Mouse (Mus musculus) lung, adult 18-20 months (tissue): ENCODE data around the gene Ldhal6b.

ENCODE experiments used
- DNase-seq, 2 experiments: peaks; one replicate each; pipeline ENCODE4 v3.0.0; 2022; ENCODE audit warnings: mixed read lengths in 2 of 2

The Ldhal6b gene

DNA sequence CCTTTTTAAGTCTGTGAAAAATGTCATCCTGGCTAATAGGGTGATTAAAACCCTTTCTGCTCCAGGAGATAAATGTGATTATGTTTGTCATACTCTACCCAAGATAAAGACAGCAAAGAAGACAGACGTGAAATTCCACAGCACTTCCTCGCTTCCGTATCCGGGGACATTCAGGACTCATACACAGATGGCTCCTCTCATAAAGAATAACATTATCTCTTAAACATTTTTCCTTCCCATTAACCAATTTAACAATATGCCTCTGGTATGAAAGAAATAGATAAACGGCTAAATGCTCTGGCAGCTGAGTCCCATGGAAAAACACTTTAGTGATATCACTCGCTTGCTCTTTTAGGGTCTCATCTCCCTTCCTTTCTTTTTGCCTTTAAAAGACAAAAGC lies 11.5 kb downstream of the Ldhal6b start:
- DNase-seq, result no peak

DNA sequence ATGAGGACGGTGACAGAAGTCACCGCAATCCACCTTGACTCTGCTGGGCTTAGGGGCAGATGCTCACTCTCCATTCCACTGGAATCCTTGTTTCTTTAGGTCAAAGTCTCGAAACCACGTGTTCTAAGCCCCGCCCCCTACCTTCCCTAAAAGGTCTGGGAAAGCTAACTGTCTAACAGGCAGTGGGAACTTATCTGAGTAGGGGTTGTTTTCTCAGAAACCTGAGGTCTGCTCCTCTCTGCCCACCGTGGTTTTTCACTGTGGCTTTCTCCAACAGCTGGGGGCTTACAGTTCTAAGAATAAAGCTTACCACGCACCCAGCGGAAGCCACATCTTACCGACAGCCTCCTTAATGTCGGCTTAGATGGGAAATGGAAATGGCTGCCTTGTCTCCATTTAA lies 12.0 kb downstream of the Ldhal6b start:
- no peak for DNase-seq

DNA sequence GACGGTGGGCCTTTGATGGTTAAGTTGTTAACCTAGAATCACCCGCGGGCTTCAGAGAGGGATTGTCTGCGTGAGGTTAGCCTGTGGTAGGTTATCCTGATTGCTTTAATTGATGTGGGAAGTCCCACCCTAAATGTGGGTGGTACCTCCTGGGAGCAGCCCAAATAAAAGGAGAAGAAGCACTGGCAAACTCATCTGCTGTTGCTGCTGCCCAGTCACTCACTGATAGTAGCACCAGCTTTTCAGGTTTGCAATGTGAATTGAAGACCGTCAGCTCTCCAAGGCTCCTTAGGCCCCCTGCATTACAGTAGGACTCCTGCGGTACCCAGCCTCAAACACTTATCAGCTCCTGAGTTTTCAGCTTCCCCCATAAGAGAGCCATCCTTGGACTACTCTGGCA lies 14.7 kb downstream of the Ldhal6b start:
- DNase-seq, result no peak

DNA sequence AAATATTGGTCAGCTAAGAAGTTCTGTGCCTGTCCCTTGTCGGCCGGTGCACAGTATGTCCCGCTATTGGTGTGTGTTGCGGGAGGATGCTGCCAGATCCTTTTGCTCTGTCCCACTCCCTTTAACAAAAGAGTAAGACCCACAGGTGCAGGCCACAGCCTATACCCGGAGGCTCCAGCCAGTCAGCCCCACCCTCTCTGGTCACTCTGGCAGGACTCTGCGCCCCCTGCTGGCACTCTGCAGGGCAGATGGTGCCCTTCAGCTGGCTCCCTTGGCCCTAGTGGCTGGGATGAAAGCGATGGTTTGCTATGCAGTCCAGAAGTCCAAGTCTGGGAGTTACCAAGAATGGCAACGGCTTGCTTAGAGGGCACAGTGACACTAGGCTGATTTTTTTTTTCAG lies 15.9 kb downstream of the Ldhal6b start:
- DNase-seq, result peak; percentile 82 to 85

DNA sequence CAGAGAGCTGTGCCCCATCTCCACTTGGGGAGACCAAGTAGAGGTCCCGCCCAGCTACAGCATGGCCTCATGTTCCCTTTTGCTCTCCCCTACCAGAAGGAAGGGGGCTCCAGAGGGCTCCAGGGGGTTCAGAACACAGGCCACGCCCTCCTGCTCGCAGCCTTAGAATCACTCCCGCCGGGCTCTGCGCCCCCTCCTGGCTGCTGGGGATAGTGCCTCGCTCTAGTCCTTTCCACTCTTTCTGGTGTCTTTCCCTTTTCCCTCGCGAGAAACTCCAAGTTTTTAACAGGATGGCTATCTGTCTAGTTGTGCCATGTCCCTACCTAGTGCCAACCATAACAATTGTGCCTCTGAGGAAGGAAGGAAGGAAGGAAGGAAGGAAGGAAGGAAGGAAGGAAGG lies 16.5 kb downstream of the Ldhal6b start:
- peak; percentile 53 to 69 for DNase-seq

DNA sequence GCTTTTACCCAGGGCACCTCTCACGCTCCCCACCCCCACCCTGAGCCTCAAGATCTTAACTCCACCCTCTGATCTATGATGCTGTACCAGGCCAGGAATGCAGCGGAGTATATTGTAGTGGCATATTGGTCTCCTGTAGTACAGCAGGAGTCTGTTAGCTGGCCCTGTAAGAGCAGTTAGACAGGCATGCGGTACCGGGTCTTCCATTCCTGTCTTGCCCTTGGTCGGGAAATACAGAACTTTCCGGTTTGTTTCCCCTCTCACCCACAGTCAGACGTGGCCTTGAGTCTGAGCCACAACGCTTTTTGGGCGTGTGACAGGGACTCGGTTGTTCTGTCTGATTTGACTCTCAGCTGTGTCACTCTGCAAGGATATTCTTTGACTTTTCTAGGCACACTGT lies 17.3 kb downstream of the Ldhal6b start:
- no peak for DNase-seq

DNA sequence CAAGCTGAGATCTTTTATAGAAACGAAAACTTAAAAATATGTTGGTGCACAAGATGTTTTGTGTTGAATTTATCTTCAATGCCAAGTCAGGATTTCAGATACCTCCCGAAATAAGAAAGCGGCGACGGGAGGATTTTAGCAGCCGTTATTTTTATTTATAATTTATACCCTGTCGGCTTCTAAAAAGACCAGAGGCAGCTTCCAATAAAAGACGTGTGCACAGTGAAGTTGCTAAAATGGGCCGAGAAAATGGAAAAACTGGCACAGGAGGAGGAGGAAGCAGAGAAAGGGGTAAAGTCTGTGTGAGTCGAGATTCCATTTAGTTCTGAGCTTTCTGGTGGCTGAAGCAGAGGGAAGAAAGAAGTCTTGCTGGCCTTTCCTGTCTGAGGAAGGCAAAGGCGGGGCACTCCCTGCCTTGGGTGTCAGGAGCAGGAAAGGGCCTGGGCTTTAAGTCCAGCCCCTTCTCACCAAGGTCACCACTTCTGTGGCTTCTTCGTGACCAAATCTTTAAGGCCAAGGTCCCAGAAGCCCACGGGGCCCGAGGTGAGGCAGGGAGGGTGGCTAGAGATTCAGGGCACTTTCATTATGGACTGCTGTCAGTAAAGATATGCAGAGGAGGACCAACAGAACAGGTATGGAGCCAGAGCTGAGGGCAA lies 18.0 kb downstream of the Ldhal6b start:
- no peak for DNase-seq

DNA sequence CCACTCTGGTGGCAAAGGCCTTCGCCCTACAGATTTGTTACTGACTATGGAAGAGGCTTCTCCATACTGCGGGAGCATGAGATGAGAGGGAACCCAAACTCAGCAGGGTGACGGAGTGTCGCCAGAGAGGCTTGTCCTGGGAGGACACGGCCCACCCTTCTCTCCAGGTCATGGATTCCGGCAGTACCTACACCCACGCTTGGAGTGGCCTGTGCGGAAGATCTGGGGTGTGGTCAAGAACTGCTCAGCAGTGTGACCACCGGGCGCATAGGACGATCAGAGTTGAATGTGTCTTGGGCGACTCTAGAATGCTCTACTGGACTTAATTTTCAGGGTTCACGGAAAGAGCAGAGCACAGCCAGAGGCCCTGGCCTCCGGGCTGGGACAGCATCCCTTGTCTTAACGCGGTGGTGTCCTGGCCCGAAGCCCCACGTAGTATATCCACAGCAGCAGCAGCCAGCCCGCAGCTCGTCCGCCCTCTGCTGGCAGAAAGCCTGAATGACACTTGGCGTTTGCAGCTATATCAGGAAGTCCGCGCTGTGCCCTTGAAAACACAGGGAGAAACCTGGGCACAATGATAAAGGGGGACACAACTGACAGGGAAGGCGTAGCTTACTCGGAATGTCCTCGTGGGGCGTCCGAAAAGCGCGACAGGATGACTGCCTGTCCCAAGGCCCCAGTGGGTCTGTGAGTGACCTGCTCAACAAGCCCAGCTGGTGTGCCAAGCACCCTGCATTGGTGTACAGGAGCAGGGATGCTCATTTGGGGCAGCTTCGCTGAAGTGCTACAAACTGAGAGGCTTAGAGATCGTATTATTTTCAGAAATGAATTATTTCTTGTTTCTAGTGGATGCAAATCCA lies 21.2 kb downstream of the Ldhal6b start:
- DNase-seq, result peak; percentile 71 to 75

DNA sequence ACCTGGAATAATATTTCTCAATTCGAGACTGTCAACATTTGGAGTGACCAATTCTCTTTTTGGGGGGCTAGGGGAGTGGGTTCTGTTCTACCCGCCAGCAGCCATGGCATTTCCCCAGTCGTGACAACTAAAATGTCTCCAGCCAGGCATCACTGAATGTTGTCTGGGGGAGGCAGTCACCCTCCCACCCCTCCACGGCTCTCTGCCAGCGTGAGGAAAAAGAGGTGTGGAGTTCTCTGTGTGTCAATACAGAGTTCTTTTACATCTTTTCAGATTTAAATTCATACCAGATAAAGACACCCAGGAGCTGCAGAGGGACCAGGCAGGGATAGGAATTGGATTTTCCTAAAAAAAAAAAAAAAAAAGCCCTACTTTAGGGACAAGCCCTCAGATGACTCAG lies 22.4 kb downstream of the Ldhal6b start:
- no peak for DNase-seq

DNA sequence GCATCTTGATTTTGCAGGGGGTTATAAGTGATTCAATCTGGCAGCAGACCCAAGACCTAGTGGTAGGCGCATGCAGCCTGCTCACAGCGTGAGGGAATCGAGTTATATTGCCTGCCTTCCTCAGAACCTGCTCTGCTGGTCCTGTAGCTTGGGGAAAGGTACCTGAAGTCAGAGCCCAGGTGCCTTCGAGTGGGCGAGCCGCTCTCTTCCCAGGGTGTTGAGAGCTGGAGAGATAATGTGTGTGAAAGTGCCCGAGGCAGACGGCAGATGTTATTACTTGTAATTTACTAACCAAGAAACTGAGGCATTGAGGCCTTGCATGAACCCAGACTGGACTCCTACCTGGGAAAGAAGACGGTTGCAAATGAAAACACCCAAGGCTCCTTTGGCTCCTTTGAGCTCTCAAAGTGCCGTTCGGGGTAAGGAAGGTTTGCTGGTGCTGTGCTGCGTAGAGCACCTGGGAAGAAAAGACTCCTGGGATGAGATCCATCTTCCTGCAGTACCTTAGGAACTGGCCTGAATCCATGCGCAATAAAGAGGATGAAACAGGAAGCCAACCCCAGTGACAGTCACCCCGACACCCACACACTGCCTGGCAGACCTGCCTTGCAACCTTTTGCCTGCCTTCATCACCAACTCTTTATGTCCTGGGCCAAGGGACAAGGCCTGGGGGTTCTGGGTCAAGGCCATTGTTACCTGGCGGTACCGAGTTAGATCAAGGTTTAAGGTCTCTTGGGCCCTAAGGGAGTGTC lies 22.9 kb downstream of the Ldhal6b start:
- no peak for DNase-seq

DNA sequence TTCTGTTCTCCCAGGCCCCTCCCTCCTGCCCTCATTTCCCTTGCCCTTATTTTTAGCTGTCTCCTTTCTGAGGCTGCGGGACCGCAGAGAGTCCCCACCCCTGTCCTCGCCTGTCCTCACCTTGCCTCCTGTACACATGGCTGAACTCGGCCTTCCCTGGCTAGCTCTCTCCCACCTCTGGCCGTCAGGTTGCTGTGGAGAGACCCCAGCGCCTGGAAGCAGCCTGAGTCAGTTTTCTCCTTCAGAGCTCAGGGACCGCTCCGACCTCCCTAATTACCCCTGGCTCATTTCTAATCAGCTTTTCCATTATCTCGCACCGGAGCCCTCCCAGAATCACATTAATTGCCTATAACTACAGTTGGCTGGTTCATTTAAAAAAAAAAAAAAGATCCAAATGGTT lies 27.9 kb downstream of the Ldhal6b start:
- DNase-seq, result no peak

DNA sequence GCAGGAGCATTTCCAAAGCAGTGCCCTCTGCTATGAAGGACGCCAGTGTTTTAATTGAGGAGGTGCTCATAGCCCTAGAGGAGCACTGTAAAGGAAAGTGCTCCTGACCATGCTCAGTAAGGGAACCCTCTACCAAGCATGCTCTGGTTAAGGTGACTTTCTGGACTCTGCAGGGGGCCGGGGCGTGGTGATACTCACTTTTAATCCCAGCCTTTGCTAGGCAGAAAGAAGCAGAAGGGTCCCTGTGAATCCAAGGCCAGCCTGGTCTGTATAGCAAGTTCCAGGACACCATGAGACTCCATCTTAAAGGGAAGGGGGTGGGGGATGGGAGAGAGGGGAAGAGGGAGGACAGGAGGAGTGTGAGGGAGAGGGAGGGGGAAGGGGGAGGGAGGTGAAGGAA lies 30.2 kb downstream of the Ldhal6b start:
- DNase-seq, result no peak

DNA sequence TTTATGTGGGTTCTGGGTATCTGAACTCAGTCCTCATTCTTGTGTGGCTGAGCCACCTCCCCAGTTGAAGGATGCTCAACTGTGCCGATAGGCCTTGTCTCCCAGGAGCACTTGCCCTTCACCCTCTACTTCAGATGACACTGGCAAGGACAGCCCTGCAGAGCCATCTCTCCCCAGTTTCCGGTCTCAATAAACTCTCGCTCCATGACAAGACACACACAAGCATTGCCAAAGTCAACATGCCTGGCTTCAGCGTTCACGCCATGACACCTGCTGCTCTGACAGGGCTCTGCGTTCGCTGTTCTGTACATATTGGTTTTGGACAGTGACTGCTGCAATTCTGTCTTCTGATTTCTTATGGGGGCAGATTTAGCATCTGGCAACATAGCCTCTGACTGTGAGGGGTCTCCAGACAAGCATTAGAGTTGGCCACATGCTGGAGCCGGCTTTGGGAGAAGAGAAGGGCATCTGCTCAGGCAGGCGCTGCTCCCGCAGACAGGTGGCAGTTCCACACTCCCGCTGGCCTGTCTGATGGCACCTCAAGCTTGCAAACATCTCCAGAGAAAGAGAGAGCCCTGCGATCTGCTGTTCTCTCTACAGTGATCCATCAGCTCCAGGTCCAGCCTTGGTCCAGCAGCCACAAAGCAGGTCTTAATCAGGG lies 31.6 kb downstream of the Ldhal6b start:
- DNase-seq, result no peak

DNA sequence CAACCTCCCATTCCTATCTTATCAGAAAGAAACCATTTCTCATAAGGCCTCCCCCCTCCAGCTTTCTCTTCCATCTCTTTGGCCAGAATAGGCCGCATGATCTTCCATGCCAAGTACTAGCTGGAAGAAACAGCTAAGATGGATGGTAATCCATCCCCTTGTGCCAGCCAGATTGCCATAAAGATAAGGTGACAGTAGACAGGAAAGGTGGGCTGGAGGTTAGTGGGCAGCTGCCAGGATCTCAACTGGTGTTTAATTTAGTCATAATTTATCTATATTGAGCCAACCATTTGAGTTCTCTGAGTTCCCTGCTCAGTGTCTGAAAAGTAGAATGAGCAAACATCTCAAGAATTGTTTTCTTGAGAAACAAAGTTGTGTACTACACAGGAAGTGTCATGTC lies 32.9 kb downstream of the Ldhal6b start:
- DNase-seq, result no peak

DNA sequence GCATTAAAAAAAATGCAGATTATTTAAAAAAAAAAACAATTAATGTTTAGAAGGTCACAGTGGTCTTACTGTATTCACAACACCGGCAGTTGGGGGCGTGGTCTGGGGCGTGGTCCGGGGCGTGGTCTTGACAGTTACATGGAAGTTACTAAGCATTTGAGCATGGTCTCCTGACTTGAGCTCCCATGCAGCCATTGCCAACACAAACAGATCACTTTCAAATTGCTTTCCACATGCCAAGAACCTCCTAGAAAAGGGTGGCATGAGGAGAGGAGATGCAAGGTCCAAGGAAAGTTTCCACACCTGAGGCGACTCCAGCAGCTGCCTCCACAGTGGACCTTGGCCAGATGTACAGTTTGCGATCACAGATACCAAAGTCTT lies 40.6 kb downstream of the Ldhal6b start:
- DNase-seq, result peak; percentile 30 to 32

DNA sequence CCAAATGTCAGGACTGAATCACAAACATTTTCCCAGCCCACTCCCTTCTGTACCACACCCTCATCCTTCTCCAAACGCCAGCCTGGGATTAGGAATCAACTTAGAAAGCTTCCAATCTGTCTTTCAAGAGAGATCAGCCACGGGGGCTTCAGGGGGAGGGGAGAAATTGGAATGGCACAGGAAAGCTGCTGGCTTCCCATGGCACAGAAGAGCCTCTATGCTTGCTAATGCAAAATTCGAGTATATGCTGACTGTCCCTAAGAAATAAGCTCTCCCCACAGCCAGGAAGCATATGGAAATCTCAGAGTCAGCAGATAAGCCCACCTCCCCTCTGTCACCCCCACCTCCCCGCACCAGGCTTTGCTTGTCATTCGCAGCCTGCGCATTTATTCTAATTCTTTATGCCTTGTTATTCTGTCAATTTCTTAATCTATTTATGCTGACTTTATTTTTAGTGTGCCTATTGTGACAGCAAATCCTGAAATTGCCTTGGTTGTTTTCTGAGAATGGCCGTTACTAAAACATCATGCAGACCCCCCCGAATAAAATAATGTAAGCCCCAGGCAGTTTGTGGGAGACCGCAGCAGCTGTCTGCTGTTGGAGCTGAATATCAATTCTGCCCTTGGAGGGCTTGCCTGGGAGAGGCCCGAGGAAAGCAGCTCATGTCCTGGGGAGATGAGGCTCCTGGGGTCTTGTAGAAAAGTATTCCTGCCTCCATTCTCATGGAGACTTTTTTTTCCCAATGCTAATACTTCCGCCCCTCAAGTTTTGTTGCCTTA lies 41.2 kb downstream of the Ldhal6b start:
- DNase-seq, result no peak

DNA sequence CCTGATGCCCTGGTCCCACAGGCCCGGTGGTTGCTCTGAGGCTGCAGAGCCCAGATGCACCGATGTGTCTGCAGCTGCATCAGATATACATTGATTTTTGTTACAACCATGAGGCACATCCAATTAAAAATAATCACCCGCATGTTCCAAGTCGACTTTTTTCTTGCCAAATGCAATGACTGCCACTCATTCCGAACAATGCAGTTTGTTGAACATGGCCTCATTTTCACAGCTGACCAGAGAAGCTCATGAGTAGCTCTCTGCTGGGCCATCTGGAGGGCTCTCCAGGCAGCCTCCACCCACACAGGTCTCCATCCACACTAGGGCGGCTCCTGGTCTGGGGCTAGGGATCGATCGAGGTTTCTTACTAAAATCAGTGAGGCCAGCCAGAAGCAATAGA lies 45.6 kb downstream of the Ldhal6b start:
- DNase-seq, result no peak

DNA sequence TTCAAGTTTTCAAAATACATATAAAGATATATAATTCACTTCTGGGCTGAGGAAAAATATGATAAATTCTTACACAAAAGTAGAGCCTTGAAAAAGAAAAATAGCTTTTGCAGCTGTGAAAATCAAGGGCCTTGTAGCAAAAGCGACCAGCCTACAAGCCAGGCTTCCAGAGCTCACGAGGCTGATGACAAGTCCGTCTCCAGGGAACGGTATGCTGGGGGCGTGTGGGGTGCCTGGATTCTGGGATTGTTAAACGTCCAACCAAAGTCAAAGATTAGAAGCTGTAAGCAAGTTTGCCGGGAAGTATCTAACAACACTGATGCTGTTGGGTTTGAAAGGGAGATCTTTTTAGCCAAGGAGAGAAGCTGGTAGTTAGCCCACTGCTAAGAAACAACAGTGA lies 47.0 kb downstream of the Ldhal6b start:
- no peak for DNase-seq

DNA sequence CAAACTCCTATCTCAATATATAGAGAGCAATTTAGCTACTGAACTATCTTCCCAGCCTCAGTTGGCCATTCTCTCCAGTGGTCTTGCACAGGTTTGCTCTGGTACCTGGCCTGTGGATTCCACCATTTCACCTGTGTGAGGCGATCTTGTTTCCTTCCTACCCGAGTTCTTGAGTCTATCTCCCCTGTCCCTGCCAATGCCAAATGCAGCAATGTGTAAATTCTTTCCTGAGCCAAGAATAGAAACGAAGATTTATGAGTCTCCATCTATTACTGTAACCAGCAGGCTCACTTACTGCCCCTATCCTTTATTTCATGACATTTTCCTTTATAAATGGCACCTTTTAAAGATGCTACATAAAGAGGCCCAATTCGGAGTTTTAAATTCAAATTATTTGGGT lies 47.5 kb downstream of the Ldhal6b start:
- DNase-seq, result no peak
